Mouse (Mus musculus) megakaryocyte, embryonic 14.5 days (primary cell): ENCODE results near the gene Aifm2. TPM values are rescaled to one million over a fixed set of nuclear protein-coding genes. Genes with fewer than 3 reads are reported as not detected.

Source experiments
- H3K27me3 ChIP-seq: replicated peaks from 2 replicates; pipeline ENCODE3; 2012; ENCODE audit warnings: inconsistent platforms
- H3K36me3 ChIP-seq: replicated peaks from 2 replicates; pipeline ENCODE3; 2012; ENCODE audit warnings: low read length, inconsistent platforms, mixed read lengths
- H3K4me1 ChIP-seq: 2 replicates; pipeline ENCODE4 v1.6.1; 2012; ENCODE audit warnings: inconsistent platforms
- H3K4me3 ChIP-seq: replicated peaks from 2 replicates; pipeline ENCODE3; 2012; ENCODE audit warnings: moderate library complexity, mild to moderate bottlenecking, inconsistent platforms
- H3K9me3 ChIP-seq: 2 replicates; pipeline ENCODE4 v1.6.1; 2012; ENCODE audit warnings: inconsistent platforms
- FLI1 ChIP-seq: IDR thresholded peaks from 2 replicates; pipeline ENCODE4 v1.6.1; 2012; ENCODE audit warnings: low read length, inconsistent platforms, mixed read lengths
- GATA1 ChIP-seq: IDR thresholded peaks from 3 replicates; pipeline ENCODE4 v1.6.1; 2012; ENCODE audit warnings: mixed read lengths, low read length, inconsistent platforms, borderline replicate concordance
- polyA plus RNA-seq: library from polyadenylated mRNA; stranded (reverse); fragments of >175 nt; gene quantifications from 2 replicates; pipeline ENCODE4 v1.2.3, GENCODE M21; 2012; ENCODE audit warnings: low replicate concordance; ENCODE audit not compliant: insufficient read depth

Gene Aifm2
- polyA plus RNA-seq, 1 experiment, result 4.5 TPM

GRCm38 (mm10) chr10:61715996-61716864 is 1.2 kb downstream of the Aifm2 start:
- H3K4me3 ChIP-seq, result peak overlapping the region; percentile 83

GRCm38 (mm10) chr10:61717406-61718296 is 2.6 kb downstream of the Aifm2 start:
- TF ChIP-seq FLI1, result no peak
- TF ChIP-seq GATA1, result no peak
- no peaks in the 10 kb centered on the region for H3K36me3 ChIP-seq
- H3K9me3 ChIP-seq, result no peaks in the 10 kb centered on the region
- peaks cover 14% of the 10 kb centered on the region for H3K27me3 ChIP-seq
- no peak overlapping the region for H3K4me3 ChIP-seq
- H3K4me1 ChIP-seq, result peaks cover 25% of the 10 kb centered on the region

More at GRCm38 (mm10) chr10:61715996-61716864, 1.2 kb downstream of the Aifm2 start:
- TF ChIP-seq GATA1, result no peak
- no peak for TF ChIP-seq FLI1
- peaks cover 13% of the 10 kb centered on the region for H3K27me3 ChIP-seq
- H3K36me3 ChIP-seq, result no peaks in the 10 kb centered on the region
- H3K4me1 ChIP-seq, result peaks cover 25% of the 10 kb centered on the region
- H3K9me3 ChIP-seq, result peaks cover 6% of the 10 kb centered on the region

DNA sequence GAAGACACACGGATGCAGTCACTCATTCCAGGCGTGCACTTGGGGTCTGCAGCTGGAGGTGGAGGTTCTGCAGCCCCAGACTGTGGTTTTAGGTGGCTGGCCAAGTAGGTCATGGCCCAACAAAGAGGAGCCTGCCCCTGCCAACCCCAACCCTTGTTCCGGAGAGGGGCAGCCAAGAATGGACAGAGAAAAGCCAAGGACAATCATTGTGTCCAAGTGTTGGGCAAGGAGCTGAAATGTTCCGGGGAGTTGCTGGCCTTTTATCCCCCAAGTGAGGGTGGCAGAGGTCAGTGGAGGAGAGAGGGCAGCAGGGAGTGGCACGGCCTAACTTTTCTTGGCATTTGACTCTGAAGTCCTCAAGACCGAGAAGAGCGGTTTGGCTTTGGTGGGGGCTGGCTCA is 5.3 kb downstream of the Aifm2 start:
- H3K27me3 ChIP-seq, result peaks cover 20% of the 10 kb centered on the region
- no peaks in the 10 kb centered on the region for H3K9me3 ChIP-seq
- no peak for TF ChIP-seq GATA1
- no peak for TF ChIP-seq FLI1
- H3K36me3 ChIP-seq, result no peaks in the 10 kb centered on the region
- no peak overlapping the region for H3K4me3 ChIP-seq
- H3K4me1 ChIP-seq, result peaks cover 23% of the 10 kb centered on the region

DNA sequence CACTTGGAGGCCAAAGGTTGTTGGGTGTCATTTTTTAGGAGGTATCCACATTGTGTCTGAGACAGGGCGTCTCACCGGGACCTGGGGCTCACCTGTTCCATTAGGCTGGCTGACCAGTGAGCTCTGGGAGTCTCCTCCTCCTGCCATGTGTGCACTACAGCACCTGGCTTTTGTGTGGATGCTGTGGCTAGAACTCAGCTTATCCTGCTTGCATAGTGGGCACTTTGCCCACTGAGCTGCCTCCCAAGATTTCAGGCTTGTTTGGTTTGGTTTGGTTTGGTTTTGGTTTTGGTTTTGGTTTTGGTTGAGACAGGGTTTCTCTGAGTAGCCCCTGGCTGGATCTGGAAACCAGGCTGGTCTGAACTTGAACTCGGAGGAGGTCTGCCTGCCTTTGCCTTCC is 7.2 kb downstream of the Aifm2 start:
- Histone ChIP-seq H3K4me3 (no peak overlapping the region), H3K27me3 (peaks cover 25% of the 10 kb centered on the region), H3K4me1 (peaks cover 12% of the 10 kb centered on the region), H3K9me3 (no peaks in the 10 kb centered on the region), H3K36me3 (no peaks in the 10 kb centered on the region)
- TF ChIP-seq FLI1 (no peak), GATA1 (no peak)

DNA sequence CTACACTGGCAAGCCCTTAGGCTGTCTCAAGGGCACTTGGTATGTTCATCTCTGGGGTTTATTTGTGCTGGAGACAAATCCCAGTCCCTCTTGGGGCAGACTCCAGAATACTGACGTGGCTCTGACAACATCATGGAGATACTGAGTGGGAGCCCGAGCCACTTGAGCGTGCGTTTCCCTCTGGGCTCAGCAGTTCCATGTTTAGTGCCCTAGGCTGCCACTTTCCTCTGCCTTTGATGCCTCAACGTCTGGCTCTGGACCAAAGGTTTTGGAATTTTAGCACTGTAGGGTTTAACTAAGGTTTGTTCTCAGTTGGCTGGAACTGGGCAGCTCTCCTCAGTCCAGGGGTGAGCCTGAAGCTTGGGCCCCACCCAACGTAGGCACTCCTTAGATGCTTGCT is 8.2 kb downstream of the Aifm2 start:
- Histone ChIP-seq H3K4me1 (peaks cover 12% of the 10 kb centered on the region), H3K9me3 (no peaks in the 10 kb centered on the region), H3K27me3 (peaks cover 25% of the 10 kb centered on the region), H3K36me3 (peaks cover 3% of the 10 kb centered on the region), H3K4me3 (no peak overlapping the region)
- TF ChIP-seq GATA1 (no peak), FLI1 (no peak)

DNA sequence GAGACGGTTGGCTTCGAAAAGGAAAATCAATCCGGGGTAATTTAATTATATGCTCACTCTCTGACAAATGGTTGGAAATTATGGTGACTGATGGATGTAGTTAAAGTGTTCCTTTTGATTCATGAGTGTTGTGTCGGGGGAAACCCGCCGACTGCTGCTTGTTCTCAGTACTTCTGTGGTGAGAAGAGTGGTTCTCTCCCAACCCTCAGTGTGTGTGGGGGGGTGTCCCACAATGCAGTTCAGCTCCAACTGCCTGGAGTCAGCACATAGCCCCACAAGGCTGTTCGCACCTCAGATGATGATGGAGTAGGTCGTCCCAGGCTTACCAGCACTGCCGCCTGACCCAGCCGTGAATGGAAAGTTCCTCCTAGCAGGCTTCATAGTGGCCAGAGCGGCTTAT is 14.1 kb downstream of the Aifm2 start:
- peaks cover 8% of the 10 kb centered on the region for H3K9me3 ChIP-seq
- H3K4me3 ChIP-seq, result no peak overlapping the region
- H3K4me1 ChIP-seq, result peaks cover 4% of the 10 kb centered on the region; the same call in 1 of the 2 replicates
- TF ChIP-seq FLI1, result no peak
- TF ChIP-seq GATA1, result no peak
- peaks cover 20% of the 10 kb centered on the region for H3K36me3 ChIP-seq
- peaks cover 7% of the 10 kb centered on the region for H3K27me3 ChIP-seq

DNA sequence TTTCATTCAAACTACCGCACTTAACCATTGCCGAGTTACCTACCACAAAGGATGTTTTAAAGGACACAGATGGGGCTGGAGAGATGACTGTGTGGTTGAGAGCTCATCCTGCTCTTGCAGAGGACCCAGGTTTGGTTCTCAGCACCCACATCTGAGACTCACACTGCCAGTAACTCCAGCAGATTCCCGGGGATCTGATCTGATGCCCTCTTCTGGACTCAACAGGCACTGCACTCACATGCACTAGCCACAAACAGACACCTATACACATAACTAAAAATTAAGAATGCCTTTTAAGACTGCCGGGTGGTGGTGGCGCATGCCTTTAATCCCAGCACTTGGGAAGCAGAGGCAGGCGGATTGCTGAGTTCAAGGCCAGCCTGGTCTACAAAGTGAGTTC is 15.1 kb downstream of the Aifm2 start:
- TF ChIP-seq GATA1 (no peak), FLI1 (no peak)
- Histone ChIP-seq H3K36me3 (peaks cover 20% of the 10 kb centered on the region), H3K4me1 (peaks cover 4% of the 10 kb centered on the region; the same call in 1 of the 2 replicates), H3K27me3 (peaks cover 7% of the 10 kb centered on the region), H3K9me3 (peaks cover 8% of the 10 kb centered on the region), H3K4me3 (no peak overlapping the region)

GRCm38 (mm10) chr10:61734377-61734776 is 19.3 kb downstream of the Aifm2 start:
- H3K4me3 ChIP-seq, result no peak overlapping the region
- TF ChIP-seq GATA1, result no peak
- TF ChIP-seq FLI1, result no peak
- H3K4me1 ChIP-seq, result peaks cover 4% of the 10 kb centered on the region; the same call in 1 of the 2 replicates
- peaks cover 7% of the 10 kb centered on the region for H3K36me3 ChIP-seq
- peaks cover 8% of the 10 kb centered on the region for H3K9me3 ChIP-seq
- peaks cover 16% of the 10 kb centered on the region for H3K27me3 ChIP-seq

- no peak overlapping the region for H3K4me3 ChIP-seq
- no peaks in the 10 kb centered on the region for H3K9me3 ChIP-seq
- peaks cover 18% of the 10 kb centered on the region for H3K27me3 ChIP-seq
- H3K36me3 ChIP-seq, result no peaks in the 10 kb centered on the region
- TF ChIP-seq GATA1 (no peak), FLI1 (no peak)
- peaks cover 4% of the 10 kb centered on the region; the same call in 1 of the 2 replicates for H3K4me1 ChIP-seq
These were observed 21.6 kb downstream of the Aifm2 start for GRCm38 (mm10) chr10:61736671-61737078.
